Mouse (Mus musculus) ES-E14 (cell line): ENCODE results near the gene Desi2. TPM values are rescaled to one million over a fixed set of nuclear protein-coding genes. Genes with fewer than 3 reads are reported as not detected.
"Not testable (repeated sequence)": the region's sequence is repeated elsewhere in the genome, so short reads cannot be mapped to it uniquely, and the experiment has no call there.

ENCODE experiments used
- DNase-seq: peaks from one replicate; pipeline ENCODE4 v3.0.0-alpha.2; 2013; ENCODE audit warnings: low read depth, low spot score
- H3K27ac ChIP-seq: 2 replicates; pipeline ENCODE4 v1.5.1; 2012; ENCODE audit warnings: low read depth, mild to moderate bottlenecking, low read length, moderate library complexity, mixed read lengths; ENCODE audit not compliant: poor library complexity, insufficient read depth, severe bottlenecking
- H3K36me3 ChIP-seq: 2 replicates; pipeline ENCODE4 v1.6.1; 2012; ENCODE audit warnings: mild to moderate bottlenecking, low read length, moderate library complexity, mixed read lengths; ENCODE audit not compliant: control insufficient read depth, poor library complexity, insufficient read depth, severe bottlenecking
- H3K4me1 ChIP-seq, 2 experiments: fragments of 150-350 bp in 1 of 2; sonication (generic) in 1 of 2; 2 replicates each; pipeline ENCODE4 v1.6.1; 2012; ENCODE audit warnings: low read length in 2 of 2, mild to moderate bottlenecking in 1 of 2, mixed read lengths in 1 of 2; ENCODE audit not compliant: control insufficient read depth in 2 of 2, insufficient read depth in 2 of 2, poor library complexity in 1 of 2
- H3K4me3 ChIP-seq, 2 experiments: fragments of 150-350 bp in 1 of 2; sonication (generic) in 1 of 2; 2 replicates each; pipeline ENCODE4 v1.5.1; 2012; ENCODE audit warnings: low read length in 2 of 2, low read depth in 1 of 2, mild to moderate bottlenecking in 1 of 2, mixed read lengths in 1 of 2; ENCODE audit not compliant: insufficient read depth in 1 of 2, poor library complexity in 1 of 2, severe bottlenecking in 1 of 2
- H3K9ac ChIP-seq: 2 replicates; pipeline ENCODE4 v1.6.1; 2012; ENCODE audit warnings: low read depth, mild to moderate bottlenecking, low read length, mixed read lengths; ENCODE audit not compliant: poor library complexity, insufficient read depth, severe bottlenecking
- H3K9me3 ChIP-seq: fragments of 150-350 bp; sonication (generic); 2 replicates; pipeline ENCODE4 v1.6.1; 2012; ENCODE audit warnings: low read depth, mild to moderate bottlenecking, low read length; ENCODE audit not compliant: control insufficient read depth, insufficient read depth
- CHD2 ChIP-seq: IDR thresholded peaks from 2 replicates; pipeline ENCODE4 v1.6.1; 2014; ENCODE audit warnings: mild to moderate bottlenecking, low read depth, low read length, inconsistent platforms
- HCFC1 ChIP-seq: IDR thresholded peaks from 2 replicates; pipeline ENCODE4 v1.6.1; 2012; ENCODE audit warnings: low read length, inconsistent platforms, borderline replicate concordance; ENCODE audit not compliant: insufficient read depth
- MAFK ChIP-seq: IDR thresholded peaks from 2 replicates; pipeline ENCODE4 v1.6.1; 2014; ENCODE audit warnings: mild to moderate bottlenecking, low read depth, low read length, inconsistent platforms; ENCODE audit not compliant: insufficient read depth
- ZC3H11A ChIP-seq: IDR thresholded peaks from 2 replicates; pipeline ENCODE4 v1.6.1; 2012; ENCODE audit warnings: low read depth, mild to moderate bottlenecking, inconsistent platforms, low read length, borderline replicate concordance
- ZNF384 ChIP-seq: IDR thresholded peaks from 2 replicates; pipeline ENCODE4 v1.6.1; 2012; ENCODE audit warnings: low read depth, low read length, inconsistent platforms
- in situ Hi-C, 2 experiments: fragments of 600-800 bp; cut with MboI; formaldehyde crosslinking; loops; one replicate each; pipeline ENCODE4 v1.15.1; 2025; ENCODE audit warnings: low sequenced_read_pairs in 2 of 2, inconsistent platforms in 1 of 2; ENCODE audit not compliant: unreplicated experiment in 2 of 2
- total RNA-seq: library from RNA; depleted of rRNA; stranded (reverse); fragments of 300-350 nt; gene quantifications from 2 replicates; pipeline ENCODE4 v1.2.3, GENCODE M21; 2012

The Desi2 gene
- total RNA-seq, 1 experiment: 11.8 TPM

DNA sequence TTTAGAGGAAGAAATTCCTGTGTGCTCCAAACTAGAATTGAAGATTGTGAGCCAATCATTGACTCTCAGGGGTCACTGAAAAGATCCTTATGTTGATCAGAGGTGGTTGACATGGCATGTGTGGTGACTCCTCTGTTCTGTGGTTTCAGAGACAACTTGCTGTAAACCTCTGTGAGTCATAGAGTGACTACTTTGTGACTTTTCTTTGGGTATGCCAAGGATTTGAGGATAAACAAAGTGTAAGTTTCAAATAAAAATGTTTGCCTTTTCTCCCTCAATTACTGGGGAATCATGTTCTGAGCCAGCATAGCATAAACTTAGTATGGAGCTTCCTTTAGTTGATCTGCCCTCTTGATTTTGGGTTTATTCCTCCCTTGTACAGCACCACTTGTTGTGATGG, 31.1 kb downstream of the Desi2 start:
- H3K9me3 ChIP-seq: no peaks in the 10 kb centered on the region
- in situ Hi-C loops: no loop called here
- no peak overlapping the region for H3K4me3 ChIP-seq
- TF ChIP-seq HCFC1: no peak
- no peak for TF ChIP-seq CHD2
- TF ChIP-seq MAFK: no peak
- no peak for TF ChIP-seq ZC3H11A
- no peak for TF ChIP-seq ZNF384
- no peaks in the 10 kb centered on the region for H3K36me3 ChIP-seq
- no peak for DNase-seq
- H3K27ac ChIP-seq: no peak overlapping the region
- H3K9ac ChIP-seq: no peak overlapping the region
- no peaks in the 10 kb centered on the region for H3K4me1 ChIP-seq

DNA sequence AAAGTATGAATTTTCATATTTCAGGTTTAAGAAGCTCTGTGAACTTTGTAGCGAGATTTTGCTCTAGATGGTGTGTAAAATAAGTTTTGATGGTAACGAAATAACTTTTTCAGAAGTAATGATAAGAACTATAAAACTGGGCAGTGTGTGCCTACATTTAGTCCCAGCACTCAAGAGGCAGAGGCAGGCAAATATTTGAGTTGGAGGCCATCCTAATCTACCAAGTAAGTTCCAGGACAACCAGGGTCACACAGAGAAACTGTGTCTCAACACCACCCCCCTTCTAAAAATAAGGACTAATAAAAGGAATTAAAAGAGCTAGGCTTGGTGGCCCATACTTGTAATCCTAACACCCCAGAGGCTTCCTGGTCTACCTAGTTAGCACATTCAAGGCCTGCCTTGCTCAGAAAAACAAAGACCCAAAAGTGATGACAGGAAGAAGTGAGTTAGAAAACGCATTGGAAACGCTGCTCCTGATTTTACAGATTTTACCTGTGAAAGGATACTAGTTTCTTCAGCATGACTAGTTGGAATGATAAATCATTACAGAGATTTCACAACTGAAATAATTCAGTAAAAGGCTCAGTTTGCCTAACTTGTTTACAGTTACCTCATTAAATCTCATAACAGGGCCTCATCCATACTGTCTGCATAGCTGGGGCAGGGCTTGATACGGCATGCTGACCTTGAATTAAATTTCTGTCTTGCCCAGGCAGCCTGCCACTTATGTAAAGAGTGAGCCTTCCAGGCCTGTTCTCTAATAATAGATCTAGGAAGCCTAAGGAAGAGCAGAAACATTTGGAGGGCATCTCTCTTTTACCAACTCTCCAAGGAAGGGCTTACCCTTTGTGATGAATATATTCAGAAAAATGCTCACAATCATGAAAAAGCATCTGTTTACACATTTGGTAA, 32.2 kb downstream of the Desi2 start:
- Histone ChIP-seq H3K36me3 (no peaks in the 10 kb centered on the region), H3K9me3 (no peaks in the 10 kb centered on the region; the same call in 1 of the 2 replicates), H3K4me3 (no peak overlapping the region), H3K27ac (no peak overlapping the region), H3K4me1 (no peaks in the 10 kb centered on the region), H3K9ac (no peak overlapping the region)
- in situ Hi-C loops: no loop called here
- DNase-seq: no peak
- TF ChIP-seq ZC3H11A (no peak), ZNF384 (no peak), HCFC1 (no peak), MAFK (no peak), CHD2 (no peak)

DNA sequence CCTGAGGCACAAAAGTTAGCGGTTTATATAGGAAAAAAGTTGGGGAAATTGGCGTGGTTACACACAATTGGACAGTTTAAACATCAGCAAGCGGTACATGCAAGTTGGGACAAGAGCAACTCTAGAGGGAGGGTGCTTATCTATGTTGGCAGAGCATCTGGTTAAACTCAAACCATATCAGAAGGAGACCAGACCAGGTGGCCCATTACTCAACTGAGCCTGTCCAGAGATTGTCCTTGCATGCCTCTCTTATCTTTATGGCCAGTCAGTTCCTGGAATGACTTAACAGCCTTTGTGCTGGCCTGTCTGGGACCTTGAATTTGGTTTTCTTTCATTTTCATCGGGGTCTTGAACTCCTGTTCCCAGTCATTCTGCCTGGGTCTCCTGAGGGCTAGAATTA, 41.7 kb downstream of the Desi2 start:
- DNase-seq, H3K27ac ChIP-seq, H3K9ac ChIP-seq, in situ Hi-C loops, H3K4me1 ChIP-seq, H3K4me3 ChIP-seq: not testable (repeated sequence)
- H3K9me3 ChIP-seq: peaks cover 26% of the 10 kb centered on the region; the same call in 1 of the 2 replicates
- peaks cover 10% of the 10 kb centered on the region for H3K36me3 ChIP-seq

DNA sequence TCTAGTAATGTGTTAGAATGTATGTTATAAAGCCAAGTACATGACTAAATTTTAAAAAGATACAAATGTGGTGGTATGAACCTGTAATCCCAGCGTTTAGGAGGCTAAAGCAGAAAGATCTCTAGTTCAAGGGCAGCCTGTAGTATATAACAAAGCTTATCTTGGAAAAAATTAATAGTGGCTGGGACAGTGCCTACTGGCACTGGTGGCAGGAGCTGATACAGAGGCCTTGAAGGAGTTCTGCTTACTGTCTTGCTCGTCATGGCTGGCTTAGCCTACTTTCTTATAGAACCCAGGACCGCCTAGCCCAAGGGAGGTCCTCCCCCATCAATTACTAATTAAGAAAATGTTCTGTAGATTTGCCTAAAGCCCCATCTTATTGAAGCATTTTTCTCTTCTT, 46.9 kb downstream of the Desi2 start:
- peaks cover 8% of the 10 kb centered on the region; the same call in 1 of the 2 replicates for H3K9me3 ChIP-seq
- no peak overlapping the region for H3K27ac ChIP-seq
- no peaks in the 10 kb centered on the region for H3K4me1 ChIP-seq
- no peaks in the 10 kb centered on the region; the same call in 1 of the 2 replicates for H3K36me3 ChIP-seq
- in situ Hi-C loops: no loop called here
- no peak overlapping the region for H3K9ac ChIP-seq
- H3K4me3 ChIP-seq: no peak overlapping the region
- TF ChIP-seq ZNF384 (no peak), MAFK (no peak), ZC3H11A (no peak), CHD2 (no peak), HCFC1 (no peak)
- no peak for DNase-seq
